Mouse (Mus musculus) neural tube, embryonic 13.5 days (tissue): ENCODE results near the gene Crybg2. TPM values are rescaled to one million over a fixed set of nuclear protein-coding genes. Genes with fewer than 3 reads are reported as not detected.

Experiments
- ATAC-seq: fragments of 200-750 bp; cut with Nextera tagmentation; 2 replicates; pipeline ENCODE4 v1.8.0; 2017; ENCODE audit warnings: low read depth, mild to moderate bottlenecking, moderate TSS enrichment, moderate library complexity
- H3K27ac ChIP-seq: fragments of 300-500 bp; sonication (generic); replicated peaks from 2 replicates; pipeline ENCODE4 v1.5.1; 2015; ENCODE audit warnings: moderate library complexity, mild to moderate bottlenecking, inconsistent platforms
- H3K27me3 ChIP-seq: fragments of 300-500 bp; sonication (generic); 2 replicates; pipeline ENCODE4 v1.6.1; 2015; ENCODE audit warnings: mild to moderate bottlenecking, inconsistent platforms
- H3K36me3 ChIP-seq: fragments of 300-500 bp; sonication (generic); 2 replicates; pipeline ENCODE4 v1.6.1; 2015; ENCODE audit warnings: mild to moderate bottlenecking, inconsistent platforms
- H3K4me1 ChIP-seq: fragments of 300-500 bp; sonication (generic); replicated peaks from 2 replicates; pipeline ENCODE4 v1.6.1; 2015; ENCODE audit warnings: inconsistent platforms
- H3K4me2 ChIP-seq: fragments of 300-500 bp; sonication (generic); 2 replicates; pipeline ENCODE4 v1.6.1; 2015; ENCODE audit warnings: inconsistent platforms, mild to moderate bottlenecking, moderate library complexity
- H3K4me3 ChIP-seq: fragments of 300-500 bp; sonication (generic); 2 replicates; pipeline ENCODE4 v1.5.1; 2015; ENCODE audit warnings: mild to moderate bottlenecking, inconsistent platforms
- H3K9ac ChIP-seq: fragments of 300-500 bp; sonication (generic); 2 replicates; pipeline ENCODE4 v1.6.1; 2015; ENCODE audit warnings: moderate library complexity, mild to moderate bottlenecking, inconsistent platforms
- H3K9me3 ChIP-seq: fragments of 300-500 bp; sonication (generic); 2 replicates; pipeline ENCODE4 v1.6.1; 2016; ENCODE audit warnings: inconsistent platforms
- WGBS: fragments of 180-500 bp; shearing (Covaris S2); methylation state at CpG from one replicate; pipeline ENCODE4 v1.1.7; 2015; 5-methylcytosine and 5-hydroxymethylcytosine counted together
- polyA plus RNA-seq: library from polyadenylated mRNA; unstranded; fragments of >200 nt; fragmentation: Nextera tagmentation; extraction: Ambion mirVana; gene quantifications from 2 replicates; pipeline ENCODE4 v1.2.1, GENCODE M21; 2015

Crybg2 gene
- polyA plus RNA-seq, 1 experiment from 2014 or later, result 1.7 TPM

DNA sequence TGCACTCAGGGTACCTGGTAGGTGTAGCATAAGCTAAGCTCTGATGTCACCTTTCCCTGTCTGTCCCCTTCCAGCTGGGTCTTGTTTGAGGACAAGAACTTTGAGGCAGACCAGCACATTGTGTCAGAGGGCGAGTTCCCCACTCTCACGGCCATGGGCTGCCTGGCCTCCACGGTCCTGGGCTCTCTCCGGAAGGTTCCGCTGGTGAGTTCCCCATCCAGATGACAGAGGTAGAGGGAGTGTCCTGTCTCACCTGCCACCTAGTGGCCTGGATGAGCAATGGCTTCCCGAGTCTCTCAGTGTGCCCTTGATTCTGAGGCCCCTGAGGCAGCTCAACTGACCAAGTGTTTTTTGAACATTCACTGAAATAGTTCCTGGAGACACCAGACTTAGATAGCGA is 26.8 kb downstream of the Crybg2 start:
- H3K36me3 ChIP-seq, result no peaks in the 10 kb centered on the region
- WGBS, result 48% methylated on average over 7 of the region's 7 CpGs
- H3K4me2 ChIP-seq, result 0 out of 2 replicates have a peak overlapping the region, but pooled peaks have one; percentile 14
- ATAC-seq, result peak; percentile 67
- H3K27me3 ChIP-seq, result peaks cover 8% of the 10 kb centered on the region
- H3K4me3 ChIP-seq, result no peak overlapping the region
- no peak overlapping the region for H3K27ac ChIP-seq
- H3K4me1 ChIP-seq, result peaks cover 1% of the 10 kb centered on the region
- H3K9me3 ChIP-seq, result no peaks in the 10 kb centered on the region; the same call in 1 of the 2 replicates
- no peak overlapping the region for H3K9ac ChIP-seq

DNA sequence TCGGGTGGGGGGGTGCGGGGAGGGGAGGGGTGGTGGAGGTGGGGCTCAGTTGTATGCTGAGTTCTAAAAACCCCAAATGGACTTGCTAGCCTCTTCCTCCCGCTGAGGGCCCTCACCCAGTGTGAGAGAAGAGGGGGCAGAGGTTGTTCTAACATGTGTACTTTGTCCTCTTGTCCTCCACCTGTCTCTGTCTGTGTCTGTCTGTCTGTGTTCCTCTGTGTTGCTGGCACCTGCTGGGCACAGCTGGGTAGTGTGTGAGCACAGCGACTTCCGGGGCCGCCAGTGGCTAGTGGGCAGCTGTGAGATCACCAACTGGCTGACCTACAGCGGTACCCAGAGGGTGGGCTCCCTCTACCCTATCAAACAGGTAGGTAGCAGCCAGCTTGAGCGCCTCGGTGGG is 28.4 kb downstream of the Crybg2 start:
- H3K9me3 ChIP-seq, result no peaks in the 10 kb centered on the region; the same call in 1 of the 2 replicates
- no peak overlapping the region for H3K9ac ChIP-seq
- no peak overlapping the region for H3K4me2 ChIP-seq
- no peak overlapping the region for H3K4me3 ChIP-seq
- no peaks in the 10 kb centered on the region for H3K36me3 ChIP-seq
- 74% methylated on average over 9 of the region's 9 CpGs for WGBS
- H3K27me3 ChIP-seq, result no peaks in the 10 kb centered on the region; the same call in 1 of the 2 replicates
- H3K27ac ChIP-seq, result no peak overlapping the region
- ATAC-seq, result no peak
- H3K4me1 ChIP-seq, result no peaks in the 10 kb centered on the region

- Histone ChIP-seq H3K27me3 (no peaks in the 10 kb centered on the region; the same call in 1 of the 2 replicates), H3K27ac (no peak overlapping the region), H3K4me1 (no peaks in the 10 kb centered on the region), H3K36me3 (no peaks in the 10 kb centered on the region), H3K9ac (no peak overlapping the region), H3K9me3 (no peaks in the 10 kb centered on the region), H3K4me3 (no peak overlapping the region), H3K4me2 (no peak overlapping the region)
- ATAC-seq, result no peak
- 88% methylated on average over 16 of the region's 16 CpGs for WGBS
Measured at GRCm38 (mm10) chr4:134090521-134091224, 30.1 kb downstream of the Crybg2 start.

GRCm38 (mm10) chr4:134091225-134091529 is 30.6 kb downstream of the Crybg2 start:
- Histone ChIP-seq H3K27me3 (no peaks in the 10 kb centered on the region; the same call in 1 of the 2 replicates), H3K4me1 (no peaks in the 10 kb centered on the region), H3K36me3 (no peaks in the 10 kb centered on the region), H3K9ac (no peak overlapping the region), H3K9me3 (no peaks in the 10 kb centered on the region), H3K4me3 (no peak overlapping the region), H3K27ac (no peak overlapping the region), H3K4me2 (no peak overlapping the region)
- 90% methylated on average over 6 of the region's 6 CpGs for WGBS
- no peak for ATAC-seq

DNA sequence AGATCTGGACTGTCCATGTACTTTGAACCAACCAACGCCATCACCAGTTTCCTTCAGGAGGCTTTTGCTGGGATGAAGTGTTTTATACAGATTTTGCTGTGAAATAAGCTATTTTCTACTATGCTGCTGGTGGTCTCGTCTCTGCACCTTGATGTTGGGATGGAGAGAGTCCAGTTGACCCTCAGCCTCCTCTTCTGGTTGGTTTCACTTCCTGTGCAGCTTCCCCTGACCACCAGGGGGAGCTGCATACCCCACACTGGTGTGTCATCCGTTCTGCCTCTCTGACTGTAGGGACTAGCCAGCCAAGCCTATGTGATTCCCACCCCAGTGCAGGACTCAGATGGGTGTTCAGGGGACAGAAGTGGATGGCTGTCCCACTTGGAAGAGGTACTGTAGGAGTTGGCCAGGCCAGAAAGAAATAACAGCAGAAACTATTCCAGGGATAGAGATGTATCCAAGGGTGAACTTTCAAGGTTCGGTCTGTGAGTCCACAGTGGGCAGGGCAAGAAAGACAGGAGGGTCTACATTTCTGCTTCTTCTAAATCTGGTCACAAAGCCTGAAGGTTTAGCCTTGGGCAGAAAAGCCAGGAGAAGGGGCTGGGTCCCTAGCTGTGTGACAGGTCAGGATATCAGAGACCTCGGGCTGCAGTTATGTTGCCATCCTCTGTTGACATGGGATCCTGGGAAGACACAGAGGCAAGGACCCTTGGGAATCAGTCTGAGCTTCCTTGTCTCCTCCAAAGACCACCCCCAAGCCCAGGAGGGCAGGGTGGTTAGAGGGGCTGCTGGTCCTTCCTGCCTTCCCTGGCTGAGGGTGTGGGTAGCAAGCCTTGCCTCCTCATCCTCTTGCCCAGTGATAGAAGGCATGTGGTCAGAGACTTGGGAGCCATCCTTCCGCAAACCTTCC is 32.0 kb downstream of the Crybg2 start:
- Histone ChIP-seq H3K27ac (no peak overlapping the region), H3K4me3 (no peak overlapping the region), H3K9me3 (no peaks in the 10 kb centered on the region), H3K9ac (no peak overlapping the region), H3K27me3 (no peaks in the 10 kb centered on the region), H3K4me1 (no peaks in the 10 kb centered on the region), H3K36me3 (no peaks in the 10 kb centered on the region), H3K4me2 (no peak overlapping the region)
- no peak for ATAC-seq
- WGBS, result 77% methylated on average over 6 of the region's 6 CpGs

DNA sequence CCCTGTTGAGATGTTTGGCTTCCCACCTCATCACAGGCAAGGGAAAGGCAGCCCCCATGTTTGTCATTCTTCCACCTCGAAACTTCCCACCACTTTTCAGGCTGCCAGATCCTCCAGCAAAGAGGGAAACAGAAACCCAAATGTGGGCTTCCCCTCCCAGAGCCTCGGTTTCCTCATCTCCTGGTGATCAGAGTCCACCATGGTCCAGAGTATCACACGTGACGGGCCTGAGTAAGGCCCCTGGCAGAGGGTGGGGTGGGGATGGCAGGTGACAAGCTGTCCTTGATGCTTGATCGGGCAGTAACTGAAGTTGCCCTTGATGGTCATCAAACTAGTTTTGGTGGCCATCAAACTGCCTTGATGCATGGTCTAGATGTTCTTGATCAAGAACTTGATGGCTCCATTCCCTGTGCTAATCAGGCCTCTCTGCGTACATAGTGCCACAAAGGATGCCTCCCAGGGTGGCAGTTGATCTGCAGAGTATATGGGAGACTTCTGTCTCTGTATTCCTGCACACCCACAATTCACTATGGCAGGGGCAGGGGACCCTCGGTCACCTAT is 33.5 kb downstream of the Crybg2 start:
- no peak overlapping the region for H3K4me3 ChIP-seq
- no peaks in the 10 kb centered on the region for H3K27me3 ChIP-seq
- ATAC-seq, result no peak
- H3K4me1 ChIP-seq, result no peaks in the 10 kb centered on the region
- no peak overlapping the region for H3K27ac ChIP-seq
- H3K9ac ChIP-seq, result no peak overlapping the region
- WGBS, result 88% methylated on average over 7 of the region's 7 CpGs
- H3K9me3 ChIP-seq, result no peaks in the 10 kb centered on the region
- no peaks in the 10 kb centered on the region for H3K36me3 ChIP-seq
- no peak overlapping the region for H3K4me2 ChIP-seq

- no peak within 1 kb of the TSS for H3K4me2 ChIP-seq
- H3K4me3 ChIP-seq, result no peak within 1 kb of the TSS
- H3K9me3 ChIP-seq, result no peaks in the 10 kb centered on the region
- H3K27me3 ChIP-seq, result no peaks in the 10 kb centered on the region
- H3K27ac ChIP-seq, result no peak within 1 kb of the TSS
- no peaks in the 10 kb centered on the region for H3K36me3 ChIP-seq
- whole genome bisulfite sequencing, result 52% methylated on average over 3 of the region's 3 CpGs
- H3K9ac ChIP-seq, result no peak within 1 kb of the TSS
- H3K4me1 ChIP-seq, result no peaks in the 10 kb centered on the region
- no peak for ATAC-seq
Measured at GRCm38 (mm10) chr4:134094923-134095547, 34.4 kb downstream of the Crybg2 start, which contains the start of gene Cd52. Cd52 (minus strand) TSS chr4:134095082.

DNA sequence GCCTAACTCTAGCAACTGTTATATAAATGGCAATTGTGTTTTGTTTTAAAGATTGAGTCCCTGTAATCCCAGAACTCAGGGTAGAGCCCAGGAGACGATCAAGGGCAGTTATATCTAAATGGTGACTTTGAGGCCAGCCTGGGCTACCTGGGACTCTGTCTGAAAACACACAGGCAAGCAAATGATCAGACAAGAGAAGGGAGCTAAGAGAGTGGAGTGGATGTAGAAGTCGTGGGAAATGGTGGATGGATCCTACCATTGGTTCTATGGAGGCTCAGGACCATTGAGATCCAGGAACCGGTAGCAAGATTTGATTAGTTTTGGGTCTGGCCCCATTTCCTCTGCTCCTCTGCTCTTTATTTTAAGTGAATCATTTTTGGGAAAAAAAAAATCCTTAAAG is 35.5 kb downstream of the Crybg2 start:
- Histone ChIP-seq H3K27ac (no peak overlapping the region), H3K4me1 (no peaks in the 10 kb centered on the region), H3K9me3 (no peaks in the 10 kb centered on the region), H3K9ac (no peak overlapping the region), H3K4me3 (no peak overlapping the region), H3K36me3 (no peaks in the 10 kb centered on the region), H3K27me3 (no peaks in the 10 kb centered on the region), H3K4me2 (no peak overlapping the region)
- ATAC-seq, result no peak
- 82% methylated on average over 3 of the region's 3 CpGs for WGBS

DNA sequence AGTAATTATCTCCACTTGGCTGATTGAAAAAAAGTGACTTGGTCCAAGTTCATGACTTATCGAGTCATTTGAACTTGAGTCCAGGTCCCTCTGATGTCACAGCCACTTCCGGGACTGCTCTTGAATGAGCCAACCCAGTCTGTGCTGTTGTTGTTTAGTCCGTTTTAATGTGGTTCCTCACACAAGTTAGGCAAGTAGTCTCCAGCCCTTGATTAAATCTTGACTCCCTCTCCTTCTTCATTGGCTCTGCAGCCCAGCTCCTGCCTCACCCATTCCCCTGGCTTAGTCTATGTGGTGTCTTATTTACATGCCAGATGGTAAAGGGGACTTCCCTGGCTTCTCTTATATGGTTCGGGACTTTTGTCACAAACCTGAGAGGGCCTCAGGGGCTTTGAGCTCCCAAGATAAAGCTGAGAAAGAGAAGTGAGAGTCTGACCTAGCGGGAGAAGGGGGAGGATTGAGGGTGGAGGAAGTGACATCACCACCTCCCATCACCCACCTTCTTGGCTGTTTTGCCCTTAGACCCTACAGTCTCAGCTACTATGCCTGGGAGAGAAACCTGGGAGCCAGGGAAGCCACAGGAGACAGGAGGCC is 36.5 kb downstream of the Crybg2 start:
- Histone ChIP-seq H3K27ac (no peak overlapping the region), H3K9ac (no peak overlapping the region), H3K4me3 (no peak overlapping the region), H3K4me2 (no peak overlapping the region), H3K9me3 (no peaks in the 10 kb centered on the region), H3K36me3 (no peaks in the 10 kb centered on the region), H3K27me3 (no peaks in the 10 kb centered on the region), H3K4me1 (no peaks in the 10 kb centered on the region)
- no peak for ATAC-seq
- WGBS, result 75% methylated on average over 5 of the region's 5 CpGs

DNA sequence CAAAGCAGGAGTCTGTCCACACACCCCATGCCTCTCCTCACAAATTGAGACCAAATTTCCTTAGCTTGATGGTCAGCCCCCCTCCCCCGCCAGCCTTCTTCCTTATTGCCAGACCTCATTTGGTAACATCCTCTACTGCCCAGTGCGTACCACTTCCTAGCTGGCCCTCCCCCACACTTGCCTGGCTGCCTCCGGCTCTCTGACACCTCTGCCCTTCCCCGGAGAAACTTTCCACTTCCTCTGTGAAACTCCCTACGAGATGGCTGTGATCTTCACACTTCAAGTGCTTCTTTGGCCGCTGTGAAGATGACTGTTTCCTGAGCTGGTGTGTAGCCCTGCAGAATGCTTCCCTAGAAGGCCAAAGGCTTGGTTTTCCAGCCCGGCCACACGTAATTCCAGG is 38.0 kb downstream of the Crybg2 start:
- Histone ChIP-seq H3K9me3 (no peaks in the 10 kb centered on the region), H3K36me3 (no peaks in the 10 kb centered on the region), H3K27me3 (no peaks in the 10 kb centered on the region), H3K27ac (no peak overlapping the region), H3K4me1 (peaks cover 8% of the 10 kb centered on the region), H3K4me3 (no peak overlapping the region), H3K9ac (no peak overlapping the region), H3K4me2 (no peak overlapping the region)
- WGBS, result 71% methylated on average over 8 of the region's 8 CpGs
- ATAC-seq, result no peak

- Histone ChIP-seq H3K36me3 (no peaks in the 10 kb centered on the region), H3K4me2 (no peak overlapping the region), H3K4me3 (no peak overlapping the region), H3K9ac (no peak overlapping the region), H3K27me3 (no peaks in the 10 kb centered on the region), H3K27ac (no peak overlapping the region), H3K9me3 (no peaks in the 10 kb centered on the region), H3K4me1 (peaks cover 8% of the 10 kb centered on the region)
- no peak for ATAC-seq
- 79% methylated on average over 4 of the region's 4 CpGs for WGBS
Measured at GRCm38 (mm10) chr4:134100245-134100644, 39.6 kb downstream of the Crybg2 start.
